Mouse (Mus musculus) C2C12 (cell line): Measurements from ENCODE around the gene Gm5346. TPM values are rescaled to one million over a fixed set of nuclear protein-coding genes. Genes with fewer than 3 reads are reported as not detected.
"Not testable (repeated sequence)": the region's sequence is repeated elsewhere in the genome, so short reads cannot be mapped to it uniquely, and the experiment has no call there.

ENCODE experiments used
- H3K27me3 ChIP-seq: one replicate; pipeline ENCODE4 v1.6.1; 2011; ENCODE audit not compliant: control insufficient read depth, insufficient read depth, insufficient read length
- H3K36me3 ChIP-seq: one replicate; pipeline ENCODE4 v1.6.1; 2011; ENCODE audit not compliant: control insufficient read depth, insufficient read depth
- H3K4me3 ChIP-seq: one replicate; pipeline ENCODE4 v1.5.1; 2011; ENCODE audit warnings: mild to moderate bottlenecking, control low read depth; ENCODE audit not compliant: poor library complexity, insufficient read depth, severe bottlenecking
- H3K79me2 ChIP-seq: one replicate; pipeline ENCODE4 v1.6.1; 2011; ENCODE audit not compliant: control insufficient read depth, insufficient read depth
- H3K79me3 ChIP-seq: one replicate; pipeline ENCODE4 v1.6.1; 2011; ENCODE audit warnings: low read depth, control low read depth
- H3ac ChIP-seq: one replicate; pipeline ENCODE3; 2011; ENCODE audit warnings: low read depth; ENCODE audit not compliant: control insufficient read depth, insufficient read length
- CEBPB ChIP-seq: IDR thresholded peaks from one replicate; pipeline ENCODE4 v1.6.1; 2011; ENCODE audit warnings: low read depth, mild to moderate bottlenecking, control low read depth, moderate library complexity
- CTCF ChIP-seq: IDR thresholded peaks from one replicate; pipeline ENCODE4 v1.5.1; 2011; ENCODE audit not compliant: control insufficient read depth, insufficient read depth, insufficient read length
- FOSL1 ChIP-seq: IDR thresholded peaks from one replicate; pipeline ENCODE4 v1.8.0; 2011; ENCODE audit warnings: mild to moderate bottlenecking, low read length; ENCODE audit not compliant: poor library complexity, insufficient read depth, severe bottlenecking
- MAX ChIP-seq: IDR thresholded peaks from one replicate; pipeline ENCODE4 v1.6.1; 2011; ENCODE audit warnings: mild to moderate bottlenecking, control low read depth
- MYOD1 ChIP-seq: IDR thresholded peaks from one replicate; pipeline ENCODE4 v1.6.1; 2011; ENCODE audit warnings: low read depth; ENCODE audit not compliant: control insufficient read depth, insufficient read length
- MYOG ChIP-seq: IDR thresholded peaks from one replicate; pipeline ENCODE4 v1.6.1; 2011; ENCODE audit not compliant: control insufficient read depth, insufficient read length; ENCODE audit errors: extremely low read depth
- USF1 ChIP-seq: IDR thresholded peaks from one replicate; pipeline ENCODE4 v1.6.1; 2011; ENCODE audit warnings: low read depth, mild to moderate bottlenecking, control low read depth, moderate library complexity
- long read RNA-seq, 2 experiments: library from polyadenylated mRNA; unstranded; transcript quantifications; one replicate each; pipeline ENCODE4 v2.0.0; 2019 to 2020
- polyA plus RNA-seq: library from polyadenylated mRNA; unstranded; fragments of >200 nt; fragmentation: generic; extraction: Trizol; gene quantifications from one replicate; pipeline ENCODE4 v1.2.1, GENCODE M21; 2012; ENCODE audit warnings: missing spikeins

Gm5346 gene
- not detected for polyA plus RNA-seq
- long read RNA-seq, experiment 1, result 0 reads
- long read RNA-seq, experiment 2, result 0 reads

DNA sequence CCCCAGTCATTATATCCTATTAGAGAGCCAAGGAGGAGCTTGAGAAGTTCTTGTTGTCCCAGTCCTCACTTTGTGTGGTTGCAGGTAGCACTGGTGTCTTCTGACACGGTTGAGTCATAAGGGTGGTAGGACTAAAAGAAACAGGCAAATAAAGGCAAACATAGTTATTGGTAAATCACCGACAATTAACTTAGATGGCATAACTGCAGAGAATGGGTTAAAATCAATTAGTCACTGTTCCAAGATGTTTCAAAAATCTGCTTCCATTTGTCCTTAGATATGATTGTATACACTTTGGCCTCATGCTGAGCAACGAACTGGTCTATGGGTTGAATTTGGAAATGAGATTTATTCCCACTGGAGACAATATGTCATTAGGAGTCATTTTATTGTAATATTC, at the start of gene Gm5346:
TSS of gene Gm5346 (minus strand) at position 101 of the 400 bp plus-strand sequence.
- Histone ChIP-seq H3ac (no peak within 1 kb of the TSS), H3K79me2 (no peaks in the 10 kb centered on the region), H3K4me3 (no peak within 1 kb of the TSS), H3K79me3 (no peaks in the 10 kb centered on the region), H3K27me3 (no peaks in the 10 kb centered on the region), H3K36me3 (no peaks in the 10 kb centered on the region)
- TF ChIP-seq FOSL1 (no peak), MYOG (no peak), CEBPB (no peak), CTCF (no peak), MAX (no peak), USF1 (no peak), MYOD1 (no peak)

DNA sequence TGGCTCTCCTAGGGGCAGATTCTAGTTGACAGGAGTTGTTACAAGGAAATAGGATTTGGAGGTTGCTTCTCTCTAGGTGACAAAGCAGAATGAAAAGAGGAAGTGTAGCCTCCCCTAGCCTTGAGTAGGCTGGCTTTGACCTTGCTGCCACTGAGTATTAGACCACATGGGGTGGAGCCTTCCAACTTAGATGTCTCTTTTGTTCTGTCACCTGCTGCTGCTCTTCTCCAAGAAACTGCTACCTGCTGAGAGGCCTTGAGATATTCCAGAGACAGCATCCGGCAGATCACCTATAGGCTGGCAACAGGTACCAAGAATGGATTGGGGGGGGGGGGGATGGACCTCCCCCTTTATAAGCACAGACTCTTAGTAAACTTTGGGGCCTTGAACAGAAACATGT, 11.0 kb downstream of the Gm5346 start:
- H3K79me2 ChIP-seq, result no peaks in the 10 kb centered on the region
- no peaks in the 10 kb centered on the region for H3K36me3 ChIP-seq
- no peaks in the 10 kb centered on the region for H3K27me3 ChIP-seq
- TF ChIP-seq CEBPB, result no peak
- no peak for TF ChIP-seq MYOD1
- no peak for TF ChIP-seq FOSL1
- no peak for TF ChIP-seq MAX
- no peak for TF ChIP-seq USF1
- TF ChIP-seq CTCF, result no peak
- TF ChIP-seq MYOG, result no peak
- H3K4me3 ChIP-seq, result no peak overlapping the region
- H3ac ChIP-seq, result no peak overlapping the region
- H3K79me3 ChIP-seq, result no peaks in the 10 kb centered on the region

DNA sequence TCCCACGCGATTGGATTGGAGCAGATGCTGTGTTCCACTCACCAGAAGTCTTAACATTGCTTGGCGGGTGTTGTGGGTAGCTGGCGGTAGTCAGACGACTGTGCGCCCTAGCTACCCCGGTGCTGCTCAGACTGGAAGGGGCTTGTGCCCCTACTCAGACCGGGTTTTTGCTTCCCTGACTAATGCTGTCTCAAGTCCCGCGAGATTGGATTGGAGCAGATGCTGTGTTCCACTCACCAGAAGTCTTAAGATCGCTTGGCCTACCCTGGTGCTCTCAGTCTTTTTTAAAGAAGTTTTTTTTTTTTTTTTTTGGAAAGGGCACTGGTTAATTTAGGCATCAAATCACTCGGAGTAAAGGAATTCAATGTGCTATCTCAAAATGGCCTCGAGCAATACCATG, 23.4 kb downstream of the Gm5346 start:
- not testable (repeated sequence) for H3K79me3 ChIP-seq, H3K36me3 ChIP-seq, H3K79me2 ChIP-seq, H3K27me3 ChIP-seq, H3K4me3 ChIP-seq, H3ac ChIP-seq

DNA sequence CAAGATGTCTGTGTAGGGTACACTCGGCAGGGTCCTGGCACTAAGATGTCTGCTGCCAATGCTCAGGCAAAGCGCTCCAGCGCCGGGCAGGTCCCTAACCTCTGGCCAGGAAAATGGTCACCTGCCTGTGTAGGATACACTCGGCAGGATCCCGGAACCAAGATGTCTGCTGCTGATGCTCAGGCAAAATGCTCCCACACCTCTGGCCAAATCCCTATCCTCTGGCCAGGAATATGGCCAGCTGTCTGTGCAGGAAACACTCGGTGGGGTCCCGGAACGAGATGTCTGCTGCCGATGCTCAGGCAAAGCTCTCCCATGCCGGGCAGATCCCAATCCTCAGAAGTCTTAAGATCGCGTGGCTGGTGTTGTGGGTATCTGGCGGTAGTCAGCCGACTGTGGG, 23.9 kb downstream of the Gm5346 start:
- H3K79me2 ChIP-seq, H3K79me3 ChIP-seq, H3ac ChIP-seq, H3K27me3 ChIP-seq, H3K4me3 ChIP-seq, H3K36me3 ChIP-seq: not testable (repeated sequence)

DNA sequence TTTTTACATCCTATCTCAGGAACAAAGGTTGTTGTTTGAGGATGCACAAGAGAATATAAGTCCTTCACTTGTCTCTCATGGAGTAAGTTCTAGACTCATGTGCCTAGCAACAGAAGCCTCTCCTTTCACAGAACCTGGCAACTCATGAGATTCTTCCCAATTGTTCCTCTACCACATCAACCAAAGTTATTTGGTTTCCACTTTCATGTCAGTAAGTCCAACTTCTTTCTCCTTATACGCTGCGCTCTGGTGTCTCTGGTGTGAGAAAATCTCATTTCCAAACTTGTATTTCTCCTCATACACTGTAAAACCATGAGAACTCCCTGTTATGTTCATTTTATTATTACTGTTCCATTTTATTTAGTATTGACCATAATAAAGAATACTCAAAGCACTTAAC, 50.5 kb downstream of the Gm5346 start, which contains the start of gene Adam26a:
TSS of gene Adam26a (minus strand) at position 101 of the 400 bp plus-strand sequence.
- H3K4me3 ChIP-seq, H3K79me2 ChIP-seq, H3K27me3 ChIP-seq, H3K79me3 ChIP-seq, H3K36me3 ChIP-seq, H3ac ChIP-seq: not testable (repeated sequence)

Other genes starting within 250 kb of the Gm5346 start
- gene Adam26b, start 99.2 kb downstream of the Gm5346 start, polyA plus RNA-seq, result not detected
- gene Adam26a, start 50.6 kb downstream of the Gm5346 start, polyA plus RNA-seq, result not detected
- gene Adam34, start 82.8 kb upstream of the Gm5346 start, polyA plus RNA-seq, result not detected